Mouse (Mus musculus) cerebellum, adult 18-20 months (tissue): ENCODE results near the gene Atp6v1g2.

ENCODE experiments used
- DNase-seq, 2 experiments: peaks; one replicate each; pipeline ENCODE4 v3.0.0; 2021

The Atp6v1g2 gene

GRCm38 (mm10) chr17:35239700-35240099, 6.2 kb downstream of the Atp6v1g2 start:
- DNase-seq: no peak

DNA sequence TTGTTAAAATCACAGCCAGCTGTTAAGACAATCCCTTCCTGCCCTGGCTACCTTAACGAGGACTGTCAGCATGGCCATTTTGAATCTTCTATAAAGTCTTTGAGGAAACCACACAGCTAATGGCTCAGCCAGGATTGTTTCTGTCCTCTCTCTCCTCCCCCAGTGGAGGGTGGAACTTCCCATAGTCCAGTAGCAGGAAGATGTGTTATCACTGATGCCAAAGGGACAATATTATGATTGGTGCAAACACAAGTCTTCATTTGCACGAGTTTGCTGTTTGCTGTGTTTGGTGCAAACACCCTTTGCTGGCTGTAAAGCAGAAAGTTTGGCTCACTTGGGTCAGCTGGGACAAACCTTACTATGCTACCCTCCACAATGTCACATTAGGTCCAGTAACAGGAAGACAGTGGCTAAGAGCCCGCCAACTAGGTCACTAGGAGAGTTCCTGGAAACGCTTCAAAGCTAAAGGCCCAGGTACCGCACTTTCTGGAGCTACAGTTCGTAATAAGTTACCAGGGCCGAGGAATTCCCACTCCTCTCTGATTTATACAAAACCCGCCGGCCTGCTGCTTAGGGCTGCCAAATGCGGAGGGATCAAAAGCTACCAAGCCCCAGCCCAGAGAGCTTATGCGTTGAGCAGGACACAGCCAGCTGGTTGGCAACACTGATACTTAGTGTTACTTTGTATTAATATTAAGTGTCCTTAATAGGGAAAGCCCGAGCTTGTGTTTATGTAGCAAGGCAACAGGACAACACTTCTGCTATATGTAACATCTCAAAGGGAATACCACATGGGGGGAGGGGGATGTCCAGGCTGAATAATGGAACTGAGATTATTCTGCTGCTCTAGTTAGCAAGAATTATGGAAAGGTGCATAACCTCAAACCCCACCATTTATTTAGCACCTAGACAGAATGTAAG, 7.2 kb downstream of the Atp6v1g2 start:
- peak in 1 of 2 experiments; percentile 38 for DNase-seq

GRCm38 (mm10) chr17:35241305-35242014, 8.0 kb downstream of the Atp6v1g2 start, which contains the start of gene Ddx39b:
Gene Ddx39b, plus strand, starts transcription at chr17:35241746.
- peak; percentile 95 to 97 for DNase-seq

GRCm38 (mm10) chr17:35242015-35242941, 8.8 kb downstream of the Atp6v1g2 start:
- DNase-seq: peak; percentile 43 to 52

DNA sequence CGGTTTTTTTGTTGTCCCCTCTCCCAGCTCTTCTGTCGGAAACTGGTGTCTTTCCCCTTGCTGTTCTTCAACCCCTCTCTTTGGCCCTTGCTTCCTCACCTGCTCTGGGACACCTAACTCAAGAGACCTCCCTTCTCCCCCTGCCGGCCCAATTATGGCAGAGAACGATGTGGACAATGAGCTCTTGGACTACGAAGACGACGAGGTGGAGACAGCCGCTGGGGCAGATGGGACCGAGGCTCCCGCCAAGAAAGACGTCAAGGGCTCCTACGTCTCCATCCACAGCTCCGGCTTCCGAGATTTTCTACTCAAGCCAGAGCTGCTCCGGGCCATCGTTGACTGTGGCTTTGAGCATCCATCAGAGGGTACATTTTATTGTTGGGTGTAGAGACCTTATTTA, 9.6 kb downstream of the Atp6v1g2 start:
- DNase-seq: peak; percentile 60 to 61

DNA sequence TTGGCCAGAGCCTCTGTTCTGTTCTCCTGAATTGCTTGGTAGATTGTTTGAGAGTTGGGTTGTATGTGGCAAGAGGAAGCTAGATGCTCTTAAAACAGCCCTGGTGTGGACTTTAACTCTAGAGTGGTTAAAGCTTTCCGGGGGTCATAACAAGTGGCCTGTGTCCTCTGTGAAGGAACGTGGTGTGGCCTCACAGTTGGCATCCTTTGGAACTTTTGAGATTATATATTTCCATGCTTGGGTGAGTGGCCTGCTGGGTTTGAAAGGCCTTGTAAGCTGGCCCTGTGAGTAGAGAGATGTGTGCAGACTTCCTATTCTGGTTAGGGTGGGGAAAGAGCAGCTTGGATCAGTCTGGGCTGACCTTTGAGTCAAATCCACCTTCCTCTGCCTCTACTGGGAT, 11.5 kb downstream of the Atp6v1g2 start:
- no peak for DNase-seq

GRCm38 (mm10) chr17:35245731-35246623, 12.5 kb downstream of the Atp6v1g2 start:
- peak in 1 of 2 experiments; percentile 24 for DNase-seq

DNA sequence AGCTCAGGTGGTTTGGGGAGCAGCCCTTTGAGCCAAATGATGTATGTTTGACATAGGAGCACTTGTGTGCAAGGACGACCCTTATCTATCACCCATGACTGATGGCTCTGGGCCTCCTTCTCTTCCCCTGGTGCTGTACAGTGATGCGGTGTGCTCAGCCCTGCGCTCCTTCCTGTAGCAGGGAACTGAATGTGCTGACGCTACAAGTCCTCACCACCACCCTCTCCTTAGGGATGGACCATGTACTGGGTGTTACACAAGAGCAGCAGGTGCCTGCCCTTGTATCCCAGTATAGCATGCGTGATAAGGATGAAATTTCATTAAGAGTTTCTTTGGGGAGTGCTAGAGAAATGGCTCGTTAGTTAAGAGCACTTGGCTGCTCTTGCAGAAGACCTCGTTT, 13.7 kb downstream of the Atp6v1g2 start:
- DNase-seq: no peak

DNA sequence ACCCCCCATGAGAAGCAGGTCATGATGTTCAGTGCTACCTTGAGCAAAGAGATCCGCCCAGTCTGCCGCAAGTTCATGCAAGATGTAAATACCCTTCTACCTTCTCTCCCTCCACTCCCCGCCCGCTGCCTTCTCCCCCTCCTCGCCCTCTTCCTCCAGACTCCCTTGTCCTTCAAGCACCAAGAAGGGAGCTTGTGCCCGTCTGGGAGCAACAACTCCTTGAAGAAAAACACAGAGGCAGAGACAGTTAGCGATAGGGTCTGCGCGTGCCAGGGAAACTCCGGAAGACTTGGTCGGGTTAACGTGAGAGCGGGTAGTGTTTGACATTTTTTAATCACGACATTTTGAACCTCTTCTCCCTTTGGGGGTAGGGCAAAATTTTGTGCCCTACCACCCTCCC, 15.5 kb downstream of the Atp6v1g2 start:
- DNase-seq: no peak

DNA sequence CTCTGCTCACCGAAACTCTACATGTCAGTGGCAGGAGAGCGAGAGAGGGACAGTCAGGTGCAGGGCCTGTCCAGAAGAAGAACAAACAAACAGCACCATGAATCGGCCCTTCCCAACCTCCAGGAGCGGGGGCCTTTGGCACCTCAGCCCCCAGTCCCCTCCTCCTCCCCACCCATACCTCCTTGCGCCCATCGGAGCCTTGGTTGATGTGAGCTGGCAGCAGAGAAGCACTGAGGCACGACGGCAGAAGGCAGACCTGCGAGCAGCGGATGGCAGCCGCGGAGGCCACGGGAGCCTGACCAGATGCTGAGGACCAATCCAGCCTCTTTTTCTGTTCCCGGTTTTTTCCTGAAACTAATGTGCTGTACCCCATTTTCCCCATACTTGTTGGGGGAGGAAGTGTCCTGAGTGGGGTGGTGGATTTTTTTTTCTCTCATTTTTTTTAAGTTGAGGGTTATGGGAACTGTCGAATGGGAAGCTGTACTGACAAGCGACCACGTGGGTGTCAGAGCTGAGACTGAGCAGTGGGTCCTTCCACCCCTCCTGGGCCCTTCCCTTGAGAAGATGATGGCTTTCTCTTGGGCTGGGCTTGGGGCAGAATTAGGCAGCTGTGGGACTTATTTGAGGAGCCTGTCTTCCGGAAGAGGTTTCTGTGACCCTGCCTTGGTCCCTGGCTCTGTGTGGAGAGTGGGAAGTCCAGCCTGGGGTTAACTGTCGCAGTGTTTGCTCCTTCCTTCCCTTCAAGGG, 16.2 kb downstream of the Atp6v1g2 start:
- no peak for DNase-seq

GRCm38 (mm10) chr17:35250348-35251120, 17.1 kb downstream of the Atp6v1g2 start:
- DNase-seq: no peak

GRCm38 (mm10) chr17:35251162-35251719, 17.8 kb downstream of the Atp6v1g2 start:
- DNase-seq: peak in 1 of 2 experiments; percentile 15

- no peak for DNase-seq
Observed at GRCm38 (mm10) chr17:35251981-35252380, 18.5 kb downstream of the Atp6v1g2 start.

DNA sequence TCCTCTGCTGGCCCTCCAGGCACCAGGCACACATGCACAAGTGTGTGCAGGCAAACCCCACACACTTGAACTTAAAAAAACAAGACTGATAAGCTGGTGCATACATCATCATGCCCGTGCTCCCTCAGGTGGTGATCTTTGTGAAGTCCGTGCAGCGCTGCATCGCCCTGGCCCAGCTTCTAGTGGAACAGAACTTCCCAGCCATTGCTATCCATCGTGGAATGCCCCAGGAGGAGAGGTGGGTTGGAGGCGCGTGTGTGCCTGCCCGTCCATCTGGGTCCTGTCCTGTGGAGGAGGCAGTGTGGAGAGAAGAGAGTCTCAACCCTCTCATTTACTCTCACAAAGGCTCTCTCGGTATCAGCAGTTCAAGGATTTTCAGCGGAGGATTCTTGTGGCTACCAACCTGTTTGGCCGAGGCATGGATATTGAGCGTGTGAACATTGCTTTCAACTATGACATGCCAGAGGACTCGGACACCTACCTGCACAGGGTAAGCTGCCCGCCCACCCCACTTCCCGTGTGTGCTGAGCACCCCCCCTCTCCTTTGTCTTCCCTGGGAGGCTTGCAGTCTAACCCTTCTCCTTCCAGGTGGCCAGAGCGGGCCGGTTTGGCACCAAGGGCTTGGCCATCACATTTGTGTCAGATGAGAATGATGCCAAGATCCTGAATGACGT, 19.3 kb downstream of the Atp6v1g2 start:
- peak in 1 of 2 experiments; percentile 24 for DNase-seq

GRCm38 (mm10) chr17:35253293-35254093, 20.0 kb downstream of the Atp6v1g2 start:
- no peak for DNase-seq

DNA sequence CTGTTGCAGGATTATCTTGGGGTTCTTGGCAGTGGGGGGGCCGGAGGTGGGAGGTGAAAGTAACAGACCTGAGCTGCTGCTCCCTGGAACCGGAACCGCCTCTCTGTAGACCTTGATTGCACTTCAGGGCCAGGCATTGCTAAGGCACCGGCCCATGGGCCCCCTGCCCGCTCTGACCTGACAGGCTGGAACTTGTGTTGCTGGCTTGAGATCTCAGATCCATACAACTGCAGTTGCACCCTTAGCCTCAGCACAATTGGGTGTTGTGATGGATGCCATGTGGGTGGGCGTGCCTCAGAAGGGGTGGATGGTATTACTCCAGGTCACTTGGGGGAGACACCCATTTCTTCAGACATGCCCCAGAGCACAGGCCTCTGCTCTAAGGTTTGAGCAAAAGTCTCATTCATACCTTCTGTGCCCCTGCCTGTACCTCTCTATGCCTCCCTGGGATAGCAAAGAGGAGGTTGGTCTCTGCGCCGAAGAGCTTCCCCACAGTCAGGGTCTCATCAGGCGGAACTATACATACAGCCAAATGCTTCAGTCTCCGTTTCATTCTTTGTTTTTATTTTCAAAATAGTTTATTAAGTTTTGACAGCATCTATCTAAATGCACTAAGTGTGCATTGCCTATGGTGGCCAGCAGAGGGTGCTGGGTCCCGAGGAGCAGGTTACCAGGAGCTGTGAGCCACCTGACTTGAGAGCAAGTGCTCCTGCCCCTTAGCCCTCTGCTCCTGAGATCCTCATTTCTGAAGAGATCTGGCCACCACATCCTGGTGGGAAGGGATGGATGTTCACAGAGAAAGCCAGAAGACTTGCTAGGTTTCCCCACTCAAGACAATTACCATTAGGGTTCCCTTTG, 21.0 kb downstream of the Atp6v1g2 start:
- peak; percentile 63 to 66 for DNase-seq

DNA sequence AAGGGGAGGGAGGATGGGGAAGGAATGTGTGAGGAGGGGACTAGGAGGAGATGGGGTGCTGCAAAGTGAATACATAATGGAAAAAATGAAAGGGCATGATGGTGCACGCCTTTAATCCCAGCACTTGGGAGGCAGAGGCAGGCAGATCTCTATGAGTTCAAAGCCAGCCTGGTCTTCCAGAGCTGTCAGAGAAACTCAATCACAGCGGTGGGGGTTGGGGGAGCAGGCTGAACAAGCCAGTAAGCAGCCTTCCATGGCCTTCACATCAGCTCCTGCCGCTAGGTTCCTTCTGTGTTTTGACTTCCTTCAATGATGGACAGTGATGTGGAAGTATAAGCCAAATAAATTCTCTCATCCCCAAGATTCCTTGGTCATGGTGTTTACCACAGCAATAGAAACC, 21.8 kb downstream of the Atp6v1g2 start:
- DNase-seq: no peak
